ENCODE assay signal across 11 mouse cellular contexts in the genomic region with DNA sequence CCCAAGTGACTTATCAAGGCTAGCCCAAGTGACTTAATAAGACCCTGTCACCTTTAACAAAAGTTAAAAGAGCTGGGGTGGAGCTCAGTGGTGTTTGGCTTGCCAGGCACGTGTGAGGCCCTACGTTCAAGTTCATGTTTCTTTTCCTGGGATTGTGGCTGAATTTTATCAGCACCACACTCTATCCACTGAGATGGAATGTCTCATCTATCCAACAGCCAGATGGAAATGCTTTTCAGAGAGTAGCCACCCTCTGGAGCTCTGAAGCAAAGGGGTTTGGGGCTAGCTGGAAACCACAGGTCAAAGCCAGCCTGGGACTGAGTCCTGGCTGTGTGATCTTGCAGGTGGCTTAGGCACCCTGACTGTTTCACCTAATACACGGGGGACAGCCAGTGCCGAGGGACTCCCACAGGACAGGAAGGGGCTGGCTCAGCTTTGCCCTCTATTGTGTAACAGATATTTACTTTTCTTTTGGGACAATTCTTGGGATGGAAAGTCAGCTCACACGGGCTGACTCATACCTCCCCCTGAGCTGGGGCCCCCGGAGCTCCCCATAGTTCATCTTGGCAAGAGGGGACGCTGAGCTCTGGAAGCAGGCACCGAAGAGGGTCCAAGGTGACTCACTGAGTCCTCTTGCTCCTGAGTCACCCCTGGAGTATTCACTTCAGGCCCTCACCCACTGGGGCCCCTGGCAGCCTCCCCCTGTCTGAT. TPM values are rescaled to one million over a fixed set of nuclear protein-coding genes. Genes with fewer than 3 reads are reported as not detected.
DNase-seq lines count a peak whose midpoint lies in the region; ATAC-seq and TF ChIP-seq lines count a peak whose summit lies in the region.
"Had no signal": no experiment of that assay in that cellular context is flagged by ENCODE, and none has a peak within 500 bp of the region (broad histone marks: within the 10 kb centered on the region; RNA-seq: fewer than 3 reads in every experiment).

No protein-coding gene starts in this region.

- H3K4me1 ChIP-seq in kidney, adult 2 months (ENCODE audit: control insufficient read depth, insufficient read depth, low read length) = no peaks in the 10 kb centered on the region; the same call in 1 of the 2 replicates
- no peaks in the 10 kb centered on the region for H3K4me1 ChIP-seq in kidney, embryonic 14.5 days (ENCODE audit: control insufficient read depth, insufficient read depth, low read length)
- H3K4me1 ChIP-seq in heart, embryonic 14.5 days (ENCODE audit: control insufficient read depth in 2 of 2, insufficient read depth in 2 of 2, low read length in 2 of 2) = peaks cover 34 to 50% of the 10 kb centered on the region in 2 experiments

- H3K4me3 ChIP-seq in kidney, adult 2 months (ENCODE audit: insufficient read depth, low read depth, low read length) = no peak overlapping the region
- no peak overlapping the region for H3K4me3 ChIP-seq in kidney, embryonic 14.5 days (ENCODE audit: low read length)
- H3K4me3 ChIP-seq in heart, embryonic 14.5 days (ENCODE audit: control insufficient read depth in 1 of 2, insufficient read depth in 1 of 2, low read depth in 1 of 2, low read length in 2 of 2) = no peak overlapping the region
- H3K4me3 ChIP-seq: forebrain, embryonic 13.5 days; limb, embryonic 12.5 days had no signal

- 69% methylated on average over 8 of the region's 8 CpGs for WGBS in kidney, adult 2 months
- 63% methylated on average over 8 of the region's 8 CpGs for WGBS in kidney, embryonic 14.5 days
- 49% methylated on average over 8 of the region's 8 CpGs for WGBS in heart, embryonic 14.5 days

- TF ChIP-seq POLR2A in kidney, adult 2 months (IDR thresholded peaks at IDR 0.05; ENCODE audit: low read depth, low read length) = no peak

- H3K27ac ChIP-seq in kidney, adult 2 months (ENCODE audit: insufficient read depth, low read depth, low read length) = peak overlapping the region; percentile 36; the same call in 1 of the 2 replicates
- H3K27ac ChIP-seq in kidney, embryonic 14.5 days (ENCODE audit: low read depth, low read length) = no peak overlapping the region
- H3K27ac ChIP-seq in heart, embryonic 14.5 days (replicated peaks in 1 of 2; ENCODE audit: control insufficient read depth in 1 of 2, insufficient read depth in 1 of 2, low read depth in 2 of 2, low read length in 2 of 2) = peak overlapping the region; percentile 5 to 35; a peak in 3 of 4 replicates
- H3K27ac ChIP-seq: forebrain, embryonic 13.5 days; limb, embryonic 12.5 days had no signal

- no peak overlapping the region for H3K4me2 ChIP-seq in kidney, embryonic 14.5 days (replicated peaks; ENCODE audit: low read depth, low read length)
- H3K4me2 ChIP-seq in heart, embryonic 14.5 days (ENCODE audit: low read length) = no peak overlapping the region
- H3K4me2 ChIP-seq: forebrain, embryonic 13.5 days; limb, embryonic 12.5 days had no signal

- H3K36me3 ChIP-seq in kidney, adult 2 months (ENCODE audit: control insufficient read depth, insufficient read depth, low read length) = no peaks in the 10 kb centered on the region
- H3K36me3 ChIP-seq in kidney, embryonic 14.5 days (ENCODE audit: control insufficient read depth, insufficient read depth, low read length) = no peaks in the 10 kb centered on the region
- no peaks in the 10 kb centered on the region for H3K36me3 ChIP-seq in heart, embryonic 14.5 days (ENCODE audit: control insufficient read depth, insufficient read depth, low read length)
- H3K36me3 ChIP-seq: G1E; limb, embryonic 12.5 days had no signal

- no peak overlapping the region for H3K9ac ChIP-seq in kidney, embryonic 14.5 days (ENCODE audit: low read depth, low read length)
- peak overlapping the region; percentile 7; the same call in 1 of the 2 replicates for H3K9ac ChIP-seq in heart, embryonic 14.5 days (ENCODE audit: low read length)
- H3K9ac ChIP-seq: forebrain, embryonic 13.5 days; limb, embryonic 12.5 days had no signal

- no peak for DNase-seq in kidney, adult 2 months
- DNase-seq in Patski (ENCODE audit: low read depth, low spot score) = peak; percentile 73
- DNase-seq in lung, postnatal 4 days = peak; percentile 27 to 58
- DNase-seq in embryo, embryonic 10 days (ENCODE audit: low spot score) = no peak
- no peak for DNase-seq in layer of hippocampus, adult 8-10 months (ENCODE audit: low spot score in 2 of 2)
- DNase-seq in T-cell, adult 2 months (ENCODE audit: low spot score) = no peak

- CTCF ChIA-PET in Patski (lab: Charles Lee) = interaction anchor here (0.9 to 1.4 kb wide), 6 partner anchors 10 to 85 kb away, joined by 3 read pairs; no protein-coding TSS in a partner anchor

- no peaks in the 10 kb centered on the region for H3K27me3 ChIP-seq in kidney, adult 2 months (replicated peaks; ENCODE audit: control insufficient read depth, insufficient read depth, low read length)
- H3K27me3 ChIP-seq in kidney, embryonic 14.5 days (ENCODE audit: control insufficient read depth, insufficient read depth, low read length) = peaks cover 33% of the 10 kb centered on the region
- no peaks in the 10 kb centered on the region for H3K27me3 ChIP-seq in Patski
- peaks cover 28% of the 10 kb centered on the region for H3K27me3 ChIP-seq in heart, embryonic 14.5 days (ENCODE audit: control insufficient read depth, insufficient read depth, low read length)

- no peak for TF ChIP-seq CTCF in kidney, adult 2 months (conservative IDR thresholded peaks at IDR 0.05; ENCODE audit: insufficient read depth, insufficient read length, low read depth, low read length)
- no peak for TF ChIP-seq CTCF in Patski (IDR thresholded peaks at IDR 0.05)

- POLR2A ChIA-PET in Patski (lab: Charles Lee) = interaction anchor here (2.6 kb wide), 1 partner anchor 84 kb away, joined by 11 read pairs; a partner anchor contains a TSS

- no peak for ATAC-seq in kidney, embryonic 14.5 days (ENCODE audit: low FRiP score, low TSS enrichment)
- ATAC-seq in Patski = peak; percentile 51
- no peak for ATAC-seq in heart, embryonic 14.5 days (ENCODE audit: insufficient number of reproducible peaks, insufficient read depth, low FRiP score, low read depth)
- ATAC-seq: forebrain, embryonic 13.5 days had no signal

- no peaks in the 10 kb centered on the region for H3K9me3 ChIP-seq in kidney, embryonic 14.5 days (ENCODE audit: control insufficient read depth, low read length)
- no peaks in the 10 kb centered on the region for H3K9me3 ChIP-seq in heart, embryonic 14.5 days (ENCODE audit: control insufficient read depth, low read length)
- H3K9me3 ChIP-seq: forebrain, embryonic 13.5 days; G1E; limb, embryonic 12.5 days had no signal

- in situ Hi-C loops in Patski (cut with MboI; ENCODE audit: low pct_unique_long_range_greater_than_20kb) = loop anchor here (25.0 kb wide), 1 partner anchor 448 kb away; a partner anchor contains a TSS

RNA-seq across cellular contexts. Expression of a gene that starts 3.5 kb away (rescaled TPM):
- 3.3 and 3.9 TPM in 2 replicates for polyA plus RNA-seq in kidney, adult 2 months (2012; rRNA removed)
- polyA plus RNA-seq in kidney, embryonic 14.5 days (2014; fragmentation: Nextera tagmentation; extraction: Ambion mirVana) = 1.4 and 2.6 TPM in 2 replicates
- 0.03 TPM for polyA plus RNA-seq in Patski (2021)
- polyA plus RNA-seq in heart, embryonic 14.5 days (2014; fragmentation: Nextera tagmentation; extraction: Ambion mirVana) = 1.3 and 1.6 TPM in 2 replicates
- 1 to 10 TPM; 3.9 to 6.4 (median 5.0) TPM for total RNA-seq in layer of hippocampus, adult 8-10 months (2022)
- polyA plus RNA-seq: G1E had no signal

RNA-seq across cellular contexts. Expression of a gene that starts 11.2 kb away (rescaled TPM):
- polyA plus RNA-seq in kidney, adult 2 months (2012; rRNA removed) = 0.07 and 0.34 TPM in 2 replicates
- not detected in 2 replicates for polyA plus RNA-seq in kidney, embryonic 14.5 days (2014; fragmentation: Nextera tagmentation; extraction: Ambion mirVana)
- polyA plus RNA-seq in Patski (2021) = not detected
- polyA plus RNA-seq in heart, embryonic 14.5 days (2014; fragmentation: Nextera tagmentation; extraction: Ambion mirVana) = 0.03 TPM in 1 of 2 replicates, not detected in the other
- 10 to 100 TPM in 2 of 4 experiments, 1 to 10 TPM in 2; 8.3 to 11.1 (median 9.7) TPM for total RNA-seq in layer of hippocampus, adult 8-10 months (2022)
- polyA plus RNA-seq: G1E had no signal

Comparison
In these comparisons a context has a peak if more than half of its experiments do, and no peak if none do; other contexts are left out.
1. DNase-seq: peak in Patski (single experiment) and lung, postnatal 4 days (2 of 2); none in kidney, adult 2 months (single experiment), embryo, embryonic 10 days (single experiment), layer of hippocampus, adult 8-10 months (0 of 2) and T-cell, adult 2 months (single experiment).